Mouse (Mus musculus): ENCODE results near the gene Pick1.

GRCm38 (mm10) chr15:79287091-79287490 is 58.1 kb downstream of the Pick1 start:
- TF ChIP-seq MAFK (IDR thresholded peaks at IDR 0.05; ENCODE audit: insufficient read depth, low read depth, low read length) = no peak
- TF ChIP-seq ZC3H11A (IDR thresholded peaks at IDR 0.05; ENCODE audit: borderline replicate concordance, low read depth, low read length) = no peak

Data from ES-E14 (cell line).